Mouse (Mus musculus) splenic B cell, adult 2 months (primary cell): ENCODE results near the gene Maf.

Source experiments
- DNase-seq: peaks from one replicate; pipeline ENCODE4 v3.0.0-alpha.2; 2011; ENCODE audit warnings: low read depth, low spot score
- H3K27me3 ChIP-seq: 2 replicates; pipeline ENCODE4 v1.6.1; 2012; ENCODE audit warnings: mild to moderate bottlenecking, low read length, moderate library complexity, mixed read lengths; ENCODE audit not compliant: control insufficient read depth, poor library complexity, insufficient read depth, severe bottlenecking
- H3K36me3 ChIP-seq: 2 replicates; pipeline ENCODE4 v1.6.1; 2012; ENCODE audit warnings: mild to moderate bottlenecking, low read length, moderate library complexity, mixed read lengths; ENCODE audit not compliant: control insufficient read depth, poor library complexity, insufficient read depth, severe bottlenecking

The Maf gene

GRCm38 (mm10) chr8:115715262-115715661, 7.7 kb upstream of the Maf start:
- Histone ChIP-seq H3K36me3 (no peaks in the 10 kb centered on the region; the same call in 1 of the 2 replicates), H3K27me3 (no peaks in the 10 kb centered on the region; the same call in 1 of the 2 replicates)
- no peak for DNase-seq

- H3K36me3 ChIP-seq = no peaks in the 10 kb centered on the region; the same call in 1 of the 2 replicates
- no peaks in the 10 kb centered on the region; the same call in 1 of the 2 replicates for H3K27me3 ChIP-seq
- DNase-seq = no peak
Observed at GRCm38 (mm10) chr8:115711106-115711505, 3.5 kb upstream of the Maf start.

DNA sequence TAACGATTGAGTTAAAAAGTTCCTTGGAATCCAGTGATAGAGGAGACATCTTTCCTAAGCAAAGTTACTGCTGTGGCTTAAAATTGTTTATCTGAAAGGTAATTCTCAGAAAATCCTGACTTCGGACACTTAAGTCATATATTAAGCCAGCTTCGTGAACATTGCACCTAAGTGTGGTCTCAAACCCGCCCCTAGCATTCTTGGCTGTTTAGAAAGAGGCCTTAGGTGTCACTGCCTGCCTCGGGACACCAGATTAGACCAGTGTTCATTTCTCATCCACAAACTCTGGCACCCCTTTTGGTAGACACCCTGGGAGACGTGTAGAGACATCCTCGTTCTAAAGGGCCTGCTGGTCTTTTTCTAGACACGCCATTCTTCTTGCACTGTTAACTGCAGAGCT, 2.3 kb upstream of the Maf start:
- DNase-seq = no peak
- no peaks in the 10 kb centered on the region; the same call in 1 of the 2 replicates for H3K27me3 ChIP-seq
- no peaks in the 10 kb centered on the region; the same call in 1 of the 2 replicates for H3K36me3 ChIP-seq

- Histone ChIP-seq H3K36me3 (no peaks in the 10 kb centered on the region; the same call in 1 of the 2 replicates), H3K27me3 (peaks cover 1% of the 10 kb centered on the region)
- DNase-seq = peak; percentile 84
Observed at GRCm38 (mm10) chr8:115708936-115709780, 1.6 kb upstream of the Maf start.

DNA sequence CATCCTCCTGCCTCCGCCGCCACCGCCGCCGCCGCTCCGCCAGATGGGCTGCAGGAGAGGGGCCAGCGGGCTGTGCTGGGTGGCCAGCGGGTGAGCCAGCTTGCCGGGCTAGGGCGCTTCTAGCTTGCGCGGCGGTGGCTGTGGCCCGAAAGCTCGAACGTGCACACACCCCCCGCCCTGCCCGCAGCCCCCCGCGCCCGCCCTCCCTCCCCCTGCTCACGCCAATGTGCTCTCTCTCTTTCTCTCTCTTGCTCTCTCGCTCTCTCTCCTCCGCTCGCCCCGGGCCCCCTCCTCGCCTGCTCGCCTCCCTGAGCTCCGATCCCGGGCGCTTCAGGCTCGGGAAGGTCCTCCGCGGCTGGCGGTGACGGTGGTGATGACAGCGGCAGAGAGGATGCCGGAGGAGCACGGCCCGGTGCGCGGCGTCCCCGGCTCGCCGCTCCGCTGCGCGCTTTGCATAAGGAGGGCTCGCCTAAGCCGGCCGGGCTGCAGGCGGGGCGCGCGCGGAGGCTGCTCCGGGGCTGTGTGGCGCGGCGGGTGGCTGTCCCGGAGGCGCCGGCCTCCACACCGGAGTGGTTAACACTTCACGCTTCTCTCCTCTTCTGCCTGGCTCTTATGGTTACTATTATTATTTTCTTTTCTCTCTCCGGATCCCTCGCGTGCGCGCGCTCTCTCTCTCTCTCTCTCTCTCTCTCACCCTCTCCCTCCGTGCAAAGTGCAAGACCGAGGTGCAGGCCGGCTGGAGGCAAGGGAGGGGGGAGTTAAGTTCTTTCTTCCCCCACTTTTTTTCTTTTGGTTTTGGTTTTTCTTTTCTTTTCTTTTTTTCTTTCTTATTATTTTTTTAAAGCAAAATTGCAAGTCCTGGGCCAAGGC, 498 bp downstream of the Maf start:
- peak; percentile 86 for DNase-seq
- Histone ChIP-seq H3K27me3 (peaks cover 1% of the 10 kb centered on the region), H3K36me3 (no peaks in the 10 kb centered on the region)

- peak; percentile 46 for DNase-seq
- H3K36me3 ChIP-seq = no peaks in the 10 kb centered on the region
- peaks cover 1% of the 10 kb centered on the region for H3K27me3 ChIP-seq
Observed at GRCm38 (mm10) chr8:115706411-115706860, 1.2 kb downstream of the Maf start.

DNA sequence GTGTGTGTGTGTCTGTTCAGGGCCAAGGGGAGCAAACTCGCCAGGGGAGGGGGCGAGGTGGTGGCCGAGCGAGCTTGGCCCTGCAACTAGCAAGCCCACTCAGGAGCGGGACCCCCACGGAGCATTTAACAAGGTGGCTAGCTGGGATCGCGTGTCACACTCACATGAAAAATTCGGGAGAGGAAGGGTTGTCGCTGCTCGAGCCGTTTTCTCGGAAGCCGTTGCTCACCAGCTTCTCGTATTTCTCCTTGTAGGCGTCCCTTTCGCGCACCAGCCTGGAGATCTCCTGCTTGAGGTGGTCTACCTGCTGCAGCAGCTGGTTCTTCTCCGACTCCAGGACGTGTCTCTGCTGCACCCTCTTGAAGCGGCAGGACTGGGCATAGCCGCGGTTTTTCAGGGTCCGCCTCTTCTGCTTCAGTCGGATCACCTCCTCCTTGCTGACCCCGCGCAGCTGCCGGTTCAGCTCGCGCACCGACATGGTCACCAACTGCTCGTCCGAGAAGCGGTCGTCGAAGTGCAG, 1.9 kb downstream of the Maf start:
- DNase-seq = peak; percentile 63
- Histone ChIP-seq H3K36me3 (no peaks in the 10 kb centered on the region), H3K27me3 (peaks cover 1% of the 10 kb centered on the region)

DNA sequence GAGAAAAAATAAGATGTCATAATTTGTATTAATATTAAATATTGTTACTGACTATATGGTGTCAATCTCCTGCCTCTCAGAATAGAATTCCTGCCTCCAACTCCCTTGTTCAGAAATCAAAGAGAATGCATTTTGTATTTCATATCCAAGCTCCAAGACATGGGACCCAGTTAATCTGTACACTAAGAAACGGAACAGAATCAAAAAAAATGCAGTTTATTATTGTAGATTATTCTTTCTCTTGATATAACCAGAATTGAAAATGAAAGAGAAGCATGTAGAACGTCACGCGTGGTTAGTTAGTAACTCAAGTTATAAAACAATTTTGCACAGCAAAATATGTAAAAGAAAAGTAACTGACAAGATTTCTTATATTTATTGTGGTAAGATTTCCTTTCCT, 4.5 kb downstream of the Maf start:
- H3K27me3 ChIP-seq = peaks cover 1% of the 10 kb centered on the region
- H3K36me3 ChIP-seq = no peaks in the 10 kb centered on the region
- DNase-seq = no peak

DNA sequence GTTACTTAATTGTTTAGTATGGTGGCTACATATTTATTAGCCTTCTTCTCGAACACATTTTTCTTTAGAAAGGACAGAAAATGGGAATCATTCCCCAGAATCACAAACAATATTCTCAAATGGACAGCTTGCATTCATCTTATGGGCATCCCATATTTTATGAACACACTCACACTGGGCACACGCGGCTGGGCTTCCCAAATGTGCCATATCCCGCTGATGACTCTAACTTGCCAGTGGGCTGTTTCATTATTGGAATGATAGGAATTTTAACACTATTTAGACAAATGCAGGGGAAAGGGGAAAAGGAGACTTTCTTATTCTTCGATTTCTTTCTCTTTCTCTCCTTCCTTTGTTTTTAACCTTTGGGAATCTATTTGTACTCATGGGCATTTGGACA, 6.6 kb downstream of the Maf start:
- Histone ChIP-seq H3K27me3 (peaks cover 1% of the 10 kb centered on the region), H3K36me3 (no peaks in the 10 kb centered on the region)
- no peak for DNase-seq

- DNase-seq = no peak
- no peaks in the 10 kb centered on the region for H3K27me3 ChIP-seq
- no peaks in the 10 kb centered on the region for H3K36me3 ChIP-seq
Observed at GRCm38 (mm10) chr8:115699151-115699550, 8.4 kb downstream of the Maf start.

GRCm38 (mm10) chr8:115697410-115697809, 10.2 kb downstream of the Maf start:
- DNase-seq = no peak
- H3K27me3 ChIP-seq = no peaks in the 10 kb centered on the region
- no peaks in the 10 kb centered on the region for H3K36me3 ChIP-seq

DNA sequence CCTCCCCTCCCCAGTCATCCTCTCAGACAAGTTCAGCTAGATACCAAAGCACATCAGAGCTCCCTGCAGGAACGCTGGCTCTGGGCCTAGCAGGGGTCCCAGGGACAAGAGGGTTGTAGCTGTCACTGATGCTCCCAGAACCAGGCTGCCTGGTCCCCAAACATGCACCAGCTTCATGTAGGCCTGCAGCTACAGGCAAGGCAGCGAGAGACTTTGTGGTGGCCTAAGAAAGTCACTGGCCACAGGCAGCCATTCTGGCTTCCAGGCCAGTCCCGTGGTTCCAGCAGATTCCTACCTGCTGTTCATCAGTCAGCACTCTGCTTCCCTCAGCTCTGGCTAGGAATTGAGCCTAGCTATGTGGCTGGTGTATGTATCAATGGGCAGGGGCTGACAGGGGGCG, 10.9 kb downstream of the Maf start:
- no peaks in the 10 kb centered on the region for H3K27me3 ChIP-seq
- DNase-seq = no peak

DNA sequence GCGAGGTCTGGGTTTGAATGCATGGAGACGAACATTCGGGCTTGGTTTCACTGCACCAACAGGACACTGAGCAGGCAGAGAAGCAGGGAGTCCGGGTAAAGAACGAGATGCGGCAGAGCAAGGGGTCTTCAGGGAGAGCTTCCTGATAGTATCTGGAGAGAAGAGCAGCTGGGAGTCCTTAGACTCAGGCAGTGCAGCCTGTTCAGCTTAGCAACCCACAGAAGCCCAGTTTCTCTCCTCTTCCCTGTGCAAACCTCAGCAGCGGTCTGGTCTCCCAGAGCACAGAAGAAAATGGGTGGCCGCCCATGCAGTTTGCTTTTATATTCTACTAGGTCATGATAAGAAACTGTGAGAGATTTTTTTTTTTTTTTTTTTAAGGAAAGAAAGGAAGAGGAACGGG, 20.2 kb downstream of the Maf start:
- DNase-seq = no peak
- Histone ChIP-seq H3K27me3 (no peaks in the 10 kb centered on the region), H3K36me3 (no peaks in the 10 kb centered on the region)

More for the DNA sequence above, 10.9 kb downstream of the Maf start:
- H3K36me3 ChIP-seq = no peaks in the 10 kb centered on the region

GRCm38 (mm10) chr8:115683309-115683708, 24.3 kb downstream of the Maf start:
- H3K36me3 ChIP-seq = no peaks in the 10 kb centered on the region
- no peak for DNase-seq

DNA sequence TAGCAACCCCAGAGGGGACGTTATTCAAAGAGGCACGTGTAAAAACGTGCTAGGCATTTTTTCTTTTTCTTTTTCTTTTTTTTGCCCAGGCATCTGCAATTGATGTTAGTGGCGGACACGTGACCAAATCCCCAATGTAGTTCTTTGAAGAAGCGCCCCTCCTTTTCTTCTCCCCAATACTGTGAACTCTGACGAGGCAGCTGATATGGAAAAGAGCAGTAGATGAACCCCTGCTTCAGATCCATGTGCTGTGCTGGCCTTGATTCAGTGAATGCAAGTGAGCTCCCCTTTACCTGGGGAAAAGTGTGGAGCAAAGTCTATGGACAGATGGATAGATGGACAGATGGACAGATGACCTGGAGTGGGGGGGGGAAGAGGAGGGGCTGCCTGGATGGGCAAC, 28.1 kb downstream of the Maf start:
- H3K36me3 ChIP-seq = no peaks in the 10 kb centered on the region
- no peaks in the 10 kb centered on the region for H3K27me3 ChIP-seq
- DNase-seq = no peak

More at GRCm38 (mm10) chr8:115683309-115683708, 24.3 kb downstream of the Maf start:
- no peaks in the 10 kb centered on the region for H3K27me3 ChIP-seq
